Mouse (Mus musculus) hindbrain, embryonic 10.5 days (tissue): ENCODE measurements around the gene Macf1. TPM values are rescaled to one million over a fixed set of nuclear protein-coding genes. Genes with fewer than 3 reads are reported as not detected.
A peak's percentile ranks its signal among the peaks of the same experiment; 100 is the strongest.
"Not testable (repeated sequence)": the region's sequence is repeated elsewhere in the genome, so short reads cannot be mapped to it uniquely, and the experiment has no call there.

Source experiments
- DNase-seq: peaks from one replicate; pipeline ENCODE4 v3.0.0-alpha.2; 2017; ENCODE audit warnings: low spot score
- H3K27ac ChIP-seq: fragments of 300-500 bp; sonication (generic); 2 replicates; pipeline ENCODE4 v1.5.1; 2016; ENCODE audit warnings: mild to moderate bottlenecking, moderate library complexity
- H3K27me3 ChIP-seq: fragments of 300-500 bp; sonication (generic); 2 replicates; pipeline ENCODE4 v1.6.1; 2016; ENCODE audit warnings: mild to moderate bottlenecking; ENCODE audit not compliant: poor library complexity, insufficient read depth, severe bottlenecking
- H3K36me3 ChIP-seq: fragments of 300-500 bp; sonication (generic); 2 replicates; pipeline ENCODE4 v1.6.1; 2016; ENCODE audit warnings: mild to moderate bottlenecking, moderate library complexity
- H3K4me1 ChIP-seq: fragments of 300-500 bp; sonication (generic); replicated peaks from 2 replicates; pipeline ENCODE4 v1.6.1; 2016; ENCODE audit warnings: mild to moderate bottlenecking
- H3K4me3 ChIP-seq: fragments of 300-500 bp; sonication (generic); 2 replicates; pipeline ENCODE4 v1.5.1; 2016; ENCODE audit warnings: mild to moderate bottlenecking, moderate library complexity
- H3K9me3 ChIP-seq: fragments of 300-500 bp; sonication (generic); 2 replicates; pipeline ENCODE4 v1.6.1; 2016; ENCODE audit warnings: mild to moderate bottlenecking, moderate library complexity
- WGBS: fragments of 180-500 bp; shearing (Covaris S2); methylation state at CpG from one replicate; pipeline ENCODE4 v1.1.7; 2016; 5-methylcytosine and 5-hydroxymethylcytosine counted together
- polyA plus RNA-seq: library from polyadenylated mRNA; unstranded; fragments of >200 nt; fragmentation: Nextera tagmentation; extraction: Ambion mirVana; gene quantifications from 2 replicates; pipeline ENCODE4 v1.2.1, GENCODE M21; 2016

Gene Macf1
- polyA plus RNA-seq, 1 experiment from 2014 or later, result 36.5 TPM

DNA sequence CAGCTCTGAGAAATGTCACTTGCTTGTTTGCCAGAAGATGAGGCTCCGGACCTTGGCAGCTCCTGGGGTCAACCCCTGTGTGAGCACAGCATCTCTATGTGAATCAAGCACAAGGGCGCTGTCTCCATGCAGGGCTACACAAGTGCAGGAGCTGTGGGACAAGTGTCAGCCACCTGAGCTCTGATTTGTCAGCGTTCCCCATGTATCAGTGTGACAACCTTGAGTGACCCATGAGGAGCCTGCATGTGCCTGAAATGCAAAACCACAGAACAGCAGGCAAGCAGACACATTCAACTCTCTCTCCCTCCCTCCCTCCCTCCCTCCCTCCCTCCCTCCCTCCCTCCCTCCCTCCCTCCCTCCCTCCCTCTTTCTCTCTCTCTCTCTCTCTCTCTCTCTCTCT lies 356.5 kb downstream of the Macf1 start:
- Histone ChIP-seq H3K4me3 (no peak overlapping the region), H3K9me3 (no peaks in the 10 kb centered on the region), H3K4me1 (peaks cover 12% of the 10 kb centered on the region), H3K36me3 (no peaks in the 10 kb centered on the region), H3K27me3 (peaks cover 28% of the 10 kb centered on the region), H3K27ac (no peak overlapping the region)
- 56% methylated on average over 3 of the region's 3 CpGs for WGBS
- DNase-seq, result no peak

DNA sequence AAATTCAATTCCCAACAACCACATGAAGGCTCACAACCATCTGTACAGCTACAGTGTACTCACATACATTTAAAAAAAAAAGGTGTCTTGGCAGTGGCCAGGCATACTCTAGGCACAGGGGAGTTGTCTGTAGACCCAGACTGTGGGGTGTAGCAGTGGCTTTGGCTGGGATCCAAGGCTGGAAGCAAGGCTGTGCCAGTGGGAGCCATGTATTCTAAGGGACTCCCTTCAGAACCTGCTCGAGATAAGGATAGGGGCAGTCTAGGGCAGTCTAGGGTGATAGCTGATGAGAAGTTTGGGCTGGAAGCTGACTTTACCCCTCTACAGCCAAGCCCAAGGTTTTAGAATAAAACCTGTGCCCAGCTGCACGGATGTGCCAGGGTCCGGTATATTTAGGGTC lies 358.1 kb downstream of the Macf1 start:
- 82% methylated on average over 3 of the region's 3 CpGs for WGBS
- Histone ChIP-seq H3K36me3 (no peaks in the 10 kb centered on the region), H3K9me3 (no peaks in the 10 kb centered on the region), H3K27ac (no peak overlapping the region), H3K4me1 (peaks cover 13% of the 10 kb centered on the region), H3K27me3 (peaks cover 40% of the 10 kb centered on the region), H3K4me3 (no peak overlapping the region)
- no peak for DNase-seq

DNA sequence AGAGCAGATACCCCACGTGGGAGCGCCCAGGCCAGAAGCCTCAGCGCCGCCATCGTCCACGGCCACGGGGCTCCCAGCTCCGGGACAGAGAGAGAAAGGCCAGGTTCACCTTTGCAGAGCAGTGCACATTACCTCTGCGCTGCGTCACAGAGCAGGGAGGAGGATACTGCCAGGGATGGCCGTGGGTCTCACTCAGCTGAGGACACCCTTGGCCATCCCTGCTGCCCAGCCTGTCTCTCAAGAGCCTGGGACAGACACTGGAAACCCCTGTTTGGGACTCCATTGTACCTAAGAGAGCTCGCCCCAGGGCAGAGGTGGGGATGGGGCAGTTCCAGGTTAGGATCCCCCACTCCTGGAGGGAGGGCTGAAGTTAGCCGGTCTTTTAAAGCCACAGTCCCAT lies 360.6 kb downstream of the Macf1 start, which contains the start of gene Oxct2a:
Gene Oxct2a, minus strand, starts transcription at position 101 of the 400 bp plus-strand sequence.
- no peaks in the 10 kb centered on the region for H3K36me3 ChIP-seq
- H3K4me3 ChIP-seq, result peak within 1 kb of the TSS; percentile 38
- no peaks in the 10 kb centered on the region for H3K9me3 ChIP-seq
- WGBS, result 11% methylated on average over 13 of the region's 13 CpGs
- peaks cover 40% of the 10 kb centered on the region for H3K27me3 ChIP-seq
- H3K27ac ChIP-seq, result no peak within 1 kb of the TSS
- DNase-seq, result peak; percentile 19
- H3K4me1 ChIP-seq, result peaks cover 20% of the 10 kb centered on the region

DNA sequence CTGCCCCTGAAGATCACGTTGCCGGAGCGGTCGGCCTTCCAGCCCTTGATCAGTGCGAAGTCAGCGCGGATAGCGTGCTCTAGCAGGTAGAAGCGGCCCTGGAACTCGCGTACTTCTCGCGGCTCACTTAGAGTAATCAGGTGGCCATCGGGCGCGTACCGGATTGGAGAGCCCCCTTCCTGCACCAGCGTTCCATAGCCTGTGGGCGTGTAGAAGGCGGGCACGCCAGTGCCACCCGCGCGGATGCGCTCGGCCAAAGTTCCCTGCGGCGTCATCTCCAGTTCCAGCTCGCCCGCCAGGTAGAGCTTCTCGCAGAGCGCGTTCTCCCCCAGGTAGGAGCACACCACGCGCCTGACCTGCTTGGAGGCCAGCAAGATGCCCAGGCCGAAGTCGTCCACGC lies 361.2 kb downstream of the Macf1 start:
- 14% methylated on average over 34 of the region's 38 CpGs for WGBS
- H3K27ac ChIP-seq, H3K36me3 ChIP-seq, DNase-seq, H3K9me3 ChIP-seq: not testable (repeated sequence)
- Histone ChIP-seq H3K4me1 (peaks cover 20% of the 10 kb centered on the region), H3K27me3 (peaks cover 40% of the 10 kb centered on the region), H3K4me3 (peak overlapping the region; percentile 38)

DNA sequence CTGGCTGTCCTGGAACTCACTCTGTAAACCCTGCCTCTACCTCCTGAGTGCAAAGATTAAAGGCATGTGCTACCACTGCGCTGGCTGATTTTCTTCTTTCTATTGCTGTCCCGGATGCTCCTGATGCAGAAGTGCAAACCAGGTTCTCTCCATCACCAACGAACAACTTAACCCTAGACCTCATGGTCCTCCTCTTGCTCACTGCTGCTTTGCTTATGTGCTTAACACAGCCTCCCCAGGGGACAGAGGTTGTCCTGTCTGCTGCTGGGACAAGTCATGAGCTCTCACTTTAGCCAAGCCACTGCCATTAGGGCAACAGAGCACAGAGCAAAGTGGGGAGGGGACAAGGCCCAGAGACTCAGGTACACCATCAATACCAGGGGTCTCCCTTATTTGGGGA lies 369.7 kb downstream of the Macf1 start:
- no peaks in the 10 kb centered on the region for H3K27me3 ChIP-seq
- H3K9me3 ChIP-seq, result no peaks in the 10 kb centered on the region
- H3K36me3 ChIP-seq, result 0 out of 2 replicates have a peak, but pooled peaks cover 4% of the 10 kb centered on the region
- no peak for DNase-seq
- 86% methylated on average over 3 of the region's 3 CpGs for WGBS
- 0 out of 2 replicates have a peak, but pooled peaks cover 15% of the 10 kb centered on the region for H3K4me1 ChIP-seq
- no peak overlapping the region for H3K4me3 ChIP-seq
- no peak overlapping the region for H3K27ac ChIP-seq

DNA sequence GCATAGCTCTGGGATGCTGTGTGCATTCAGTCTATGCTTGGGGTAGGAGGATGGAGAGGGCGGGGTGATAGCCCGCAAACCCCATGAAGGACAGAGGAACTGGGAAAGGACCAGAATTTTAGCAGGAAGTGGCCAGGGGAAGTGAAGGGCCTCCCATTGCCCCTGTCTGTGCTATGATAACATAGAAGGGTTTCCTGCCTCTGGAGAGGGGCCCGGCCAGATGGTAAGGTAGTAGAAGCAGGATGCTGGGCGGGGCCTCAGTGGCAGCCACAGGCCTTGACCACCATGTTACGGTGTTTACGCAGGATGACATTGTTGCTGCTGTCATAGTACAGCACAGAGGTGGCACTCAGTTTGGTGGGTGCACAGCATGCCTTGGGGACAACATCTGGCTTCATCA lies 371.1 kb downstream of the Macf1 start:
- Histone ChIP-seq H3K9me3 (no peaks in the 10 kb centered on the region), H3K27ac (no peak overlapping the region), H3K4me1 (0 out of 2 replicates have a peak, but pooled peaks cover 15% of the 10 kb centered on the region), H3K4me3 (no peak overlapping the region), H3K36me3 (0 out of 2 replicates have a peak, but pooled peaks cover 4% of the 10 kb centered on the region), H3K27me3 (no peaks in the 10 kb centered on the region)
- WGBS, result 93% methylated on average over 6 of the region's 6 CpGs
- no peak for DNase-seq

DNA sequence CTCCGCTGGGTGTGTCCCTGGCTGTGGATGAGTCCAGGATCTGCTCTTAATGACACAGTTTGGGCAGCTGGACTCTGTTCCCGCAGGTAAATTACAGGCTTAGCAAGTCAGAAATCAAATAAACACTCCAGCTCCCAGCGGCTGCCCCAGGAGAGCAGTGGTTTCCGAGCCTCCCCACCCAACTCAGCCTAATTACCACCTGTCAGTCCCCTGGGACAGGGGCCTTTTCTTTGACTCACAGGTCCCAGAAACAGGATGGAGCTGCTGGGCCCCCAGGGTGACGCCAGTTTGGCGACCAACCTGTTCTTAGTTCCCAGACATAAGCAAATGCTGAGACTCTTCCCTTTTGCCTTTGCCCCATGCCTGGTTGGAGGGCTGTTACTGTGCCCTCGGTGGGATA lies 372.3 kb downstream of the Macf1 start:
- Histone ChIP-seq H3K36me3 (peaks cover 10% of the 10 kb centered on the region; the same call in 1 of the 2 replicates), H3K4me1 (0 out of 2 replicates have a peak, but pooled peaks cover 15% of the 10 kb centered on the region), H3K4me3 (no peak overlapping the region), H3K27ac (no peak overlapping the region), H3K27me3 (no peaks in the 10 kb centered on the region), H3K9me3 (no peaks in the 10 kb centered on the region)
- no peak for DNase-seq
- WGBS, result 91% methylated on average over 7 of the region's 7 CpGs

DNA sequence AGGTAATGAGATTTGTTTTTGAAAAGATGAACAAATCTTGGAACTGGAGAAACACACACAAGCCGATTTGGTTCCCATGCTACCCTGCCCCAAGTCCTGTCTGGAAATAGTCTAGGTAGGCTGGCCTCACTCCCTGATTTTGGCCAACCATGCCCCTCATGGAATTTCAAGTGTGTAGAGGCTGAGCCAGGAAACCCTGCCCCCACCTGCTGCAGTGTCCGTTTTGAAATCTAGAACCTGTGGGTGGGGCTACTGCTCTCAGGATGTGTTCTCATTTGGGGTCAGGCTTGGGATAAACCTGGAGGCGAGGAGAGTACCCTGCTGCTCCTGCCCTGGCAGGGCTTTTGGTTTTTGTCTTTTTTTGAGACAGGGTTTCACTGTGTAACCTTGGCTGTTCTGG lies 375.9 kb downstream of the Macf1 start:
- Histone ChIP-seq H3K9me3 (no peaks in the 10 kb centered on the region), H3K4me1 (no peaks in the 10 kb centered on the region), H3K27ac (no peak overlapping the region), H3K36me3 (peaks cover 33% of the 10 kb centered on the region), H3K27me3 (no peaks in the 10 kb centered on the region), H3K4me3 (no peak overlapping the region)
- 62% methylated on average over 3 of the region's 3 CpGs for WGBS
- DNase-seq, result no peak

DNA sequence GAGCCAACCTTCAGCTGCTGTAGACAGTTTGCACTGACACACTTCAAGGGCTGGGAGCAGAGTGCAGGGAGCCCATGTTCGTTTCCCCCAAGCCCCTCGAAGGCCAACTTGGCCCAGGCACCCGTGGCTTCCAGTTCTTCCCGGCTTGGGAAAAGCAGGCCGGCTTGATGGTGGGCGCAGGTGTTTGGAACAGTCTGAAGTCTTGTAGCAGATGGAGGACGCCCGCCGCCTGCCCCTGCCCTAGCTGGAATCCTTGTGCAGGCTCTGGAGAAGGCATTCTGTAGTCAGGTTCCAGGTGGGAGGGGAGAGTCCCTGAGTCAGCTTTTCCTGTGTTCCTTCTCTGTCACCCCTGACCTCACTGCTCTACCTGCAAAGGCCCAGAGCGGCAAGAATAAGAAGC lies 377.2 kb downstream of the Macf1 start:
- Histone ChIP-seq H3K4me3 (no peak overlapping the region), H3K4me1 (no peaks in the 10 kb centered on the region), H3K36me3 (peaks cover 45% of the 10 kb centered on the region), H3K27me3 (no peaks in the 10 kb centered on the region), H3K9me3 (no peaks in the 10 kb centered on the region), H3K27ac (no peak overlapping the region)
- DNase-seq, result no peak
- WGBS, result 91% methylated on average over 10 of the region's 10 CpGs

DNA sequence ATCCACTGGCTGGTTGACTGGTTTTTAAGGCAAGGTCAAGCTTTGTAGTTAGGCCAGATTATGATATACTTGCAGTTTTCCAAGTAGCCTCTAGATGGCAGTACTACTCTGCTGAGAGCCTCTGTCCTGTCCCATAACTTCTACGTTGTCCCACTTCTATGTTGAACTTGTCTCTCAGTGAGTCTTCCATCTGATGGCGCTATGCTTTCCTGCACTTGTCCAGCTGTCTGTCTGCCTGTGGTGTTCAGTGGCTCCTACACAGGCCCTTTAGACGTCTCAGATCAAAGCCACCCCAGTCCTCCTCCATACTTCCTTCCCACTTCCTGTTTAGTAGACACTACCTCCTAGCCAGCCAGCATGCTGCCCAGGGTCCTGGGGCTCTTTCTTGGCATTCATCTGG lies 378.4 kb downstream of the Macf1 start:
- WGBS, result 47% methylated on average over 3 of the region's 3 CpGs
- H3K36me3 ChIP-seq, result peaks cover 53% of the 10 kb centered on the region

More for the DNA sequence above, 378.4 kb downstream of the Macf1 start:
- Histone ChIP-seq H3K4me3 (no peak overlapping the region), H3K27ac (no peak overlapping the region), H3K9me3 (no peaks in the 10 kb centered on the region), H3K4me1 (no peaks in the 10 kb centered on the region), H3K27me3 (no peaks in the 10 kb centered on the region)
- DNase-seq, result peak; percentile 35

Other genes with a start within 250 kb of the Macf1 start
- 349 and 378 TPM in 2 replicates for gene Ndufs5, start 33.8 kb upstream of the Macf1 start, polyA plus RNA-seq
- gene Akirin1, start 66.0 kb upstream of the Macf1 start, polyA plus RNA-seq, result 66.7 and 78.6 TPM in 2 replicates
- 0.25 and 0.38 TPM in 2 replicates for gene Rhbdl2, start 103.5 kb upstream of the Macf1 start, polyA plus RNA-seq
- gene 4933427I04Rik, start 175.3 kb upstream of the Macf1 start, polyA plus RNA-seq, result 0.10 and 0.16 TPM in 2 replicates
- gene Mycbp, start 220.5 kb upstream of the Macf1 start, polyA plus RNA-seq, result 56.1 and 72.2 TPM in 2 replicates
- 40.6 and 47.1 TPM in 2 replicates for gene Rragc, start 233.1 kb upstream of the Macf1 start, polyA plus RNA-seq
- gene 4930535I16Rik, start 233.7 kb upstream of the Macf1 start, polyA plus RNA-seq, result not detected in 2 replicates